Mouse (Mus musculus) skeletal muscle tissue, adult 2 months (tissue): ENCODE results near the gene Pkd1l1.
A peak's percentile ranks its signal among the peaks of the same experiment; 100 is the strongest.

ENCODE experiments used
- DNase-seq: peaks from one replicate; pipeline ENCODE4 v3.0.0-alpha.2; 2012; ENCODE audit warnings: low read depth, low spot score

Gene Pkd1l1

GRCm38 (mm10) chr11:8825413-8825812, 147.7 kb downstream of the Pkd1l1 start:
- DNase-seq: no peak

DNA sequence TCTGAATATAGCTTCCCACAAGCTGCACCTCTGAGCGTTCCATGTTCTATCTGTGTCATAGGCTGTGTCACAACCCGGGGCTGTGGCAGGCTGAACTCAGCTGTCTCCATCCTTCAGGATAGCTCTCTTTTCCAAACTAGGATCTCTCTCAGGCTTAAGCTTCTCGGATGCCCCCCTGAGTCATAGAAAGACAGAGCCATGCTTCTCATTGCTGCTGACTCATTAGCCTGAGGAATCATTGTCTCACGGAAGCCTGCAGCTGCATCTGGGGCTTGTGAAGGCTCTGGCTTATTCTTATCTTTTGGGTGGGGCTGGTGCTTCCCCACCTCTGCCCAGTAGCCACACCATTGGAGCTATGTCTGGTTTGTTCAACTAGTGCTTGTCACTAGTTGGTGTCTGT, 151.7 kb downstream of the Pkd1l1 start:
- DNase-seq: no peak

DNA sequence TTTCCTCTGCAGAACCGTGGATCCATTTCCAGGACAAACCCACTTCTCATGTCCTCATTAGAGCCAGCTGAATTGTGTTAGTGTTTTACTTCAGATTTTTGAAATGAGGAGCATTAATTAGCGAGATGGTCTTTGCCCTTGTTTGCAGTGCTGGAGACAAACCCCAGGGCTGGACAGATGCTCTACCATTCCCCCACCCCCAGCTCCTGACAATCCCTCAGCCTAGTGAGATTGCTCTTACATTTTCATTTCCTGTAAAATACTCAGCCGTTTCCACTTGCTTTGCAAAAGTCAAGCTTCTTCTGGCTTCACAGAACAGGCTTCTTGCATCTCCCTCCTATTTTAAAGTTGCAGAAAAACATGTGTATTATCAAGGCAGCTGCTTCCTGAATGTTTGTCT, 155.7 kb downstream of the Pkd1l1 start:
- DNase-seq: no peak

DNA sequence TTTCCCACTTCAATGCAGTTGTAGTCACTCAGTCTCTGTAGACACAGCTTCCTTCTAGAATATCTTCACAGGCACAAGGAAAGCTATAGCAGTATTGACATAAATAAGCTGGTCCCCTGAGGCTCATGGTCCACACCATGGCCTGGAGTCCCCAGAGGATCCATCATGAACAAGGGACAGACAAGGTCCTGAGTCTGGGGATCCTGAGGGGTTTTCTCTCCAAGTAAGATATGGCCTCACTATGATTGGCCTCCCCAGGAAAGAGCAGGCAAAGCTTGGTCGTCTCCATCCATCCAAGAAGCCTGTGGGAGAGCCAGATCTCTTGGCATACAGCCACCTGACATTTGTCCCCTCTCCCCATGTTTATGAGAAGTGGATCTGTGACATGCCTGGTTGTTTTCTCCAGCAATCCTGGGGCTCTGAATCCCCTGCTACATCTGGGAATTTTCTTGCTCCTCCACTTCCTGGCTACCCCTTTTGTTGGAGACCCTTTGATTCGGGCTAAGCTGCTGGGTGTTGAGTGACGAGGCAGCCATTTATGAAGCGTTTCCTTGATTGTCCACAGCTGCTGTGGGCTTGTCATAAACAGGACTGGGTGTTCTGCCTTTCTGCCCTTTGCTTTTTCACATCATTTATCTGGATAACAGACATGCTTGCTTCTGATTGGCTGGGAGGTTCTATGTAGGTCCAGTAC, 158.8 kb downstream of the Pkd1l1 start:
- DNase-seq: no peak

GRCm38 (mm10) chr11:8811506-8812100, 161.5 kb downstream of the Pkd1l1 start:
- DNase-seq: no peak

DNA sequence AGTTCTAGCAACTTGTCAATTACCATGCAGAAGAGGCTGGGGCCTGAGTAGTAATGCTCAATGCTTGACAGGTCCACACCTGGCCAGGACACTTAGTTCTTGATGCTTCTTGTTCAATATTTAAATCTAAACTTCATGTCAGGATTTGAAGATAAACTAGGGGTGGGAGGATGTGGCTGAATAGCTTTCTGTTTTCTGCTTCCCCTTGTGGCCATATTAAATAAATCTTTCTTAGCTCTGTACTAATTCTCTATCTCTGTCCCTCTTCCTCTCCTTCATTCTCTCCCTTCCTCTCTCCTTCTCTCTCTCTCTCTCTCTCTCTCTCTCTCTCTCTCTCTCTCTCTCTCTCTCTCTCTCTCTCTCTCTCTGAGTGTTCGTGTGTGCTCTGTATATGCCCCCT, 163.4 kb downstream of the Pkd1l1 start:
- no peak for DNase-seq

DNA sequence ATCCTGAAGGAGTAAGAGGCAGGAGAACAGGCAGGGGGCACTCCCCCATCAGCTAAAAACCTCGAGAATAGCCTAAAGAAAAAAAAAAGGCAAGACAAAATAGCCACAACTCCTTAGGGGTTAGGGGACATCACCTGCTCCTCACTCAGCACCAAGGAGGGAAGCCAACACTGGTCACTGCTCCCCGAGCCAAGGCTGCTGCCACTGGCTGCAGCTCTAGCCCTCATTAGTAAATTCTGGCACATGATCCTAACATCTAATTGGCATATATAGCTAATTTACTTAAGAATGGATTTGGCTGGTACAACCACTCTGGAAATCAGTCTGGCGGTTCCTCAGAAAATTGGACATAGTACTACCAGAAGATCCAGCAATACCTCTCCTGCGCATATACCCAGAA, 166.1 kb downstream of the Pkd1l1 start:
- no peak for DNase-seq

DNA sequence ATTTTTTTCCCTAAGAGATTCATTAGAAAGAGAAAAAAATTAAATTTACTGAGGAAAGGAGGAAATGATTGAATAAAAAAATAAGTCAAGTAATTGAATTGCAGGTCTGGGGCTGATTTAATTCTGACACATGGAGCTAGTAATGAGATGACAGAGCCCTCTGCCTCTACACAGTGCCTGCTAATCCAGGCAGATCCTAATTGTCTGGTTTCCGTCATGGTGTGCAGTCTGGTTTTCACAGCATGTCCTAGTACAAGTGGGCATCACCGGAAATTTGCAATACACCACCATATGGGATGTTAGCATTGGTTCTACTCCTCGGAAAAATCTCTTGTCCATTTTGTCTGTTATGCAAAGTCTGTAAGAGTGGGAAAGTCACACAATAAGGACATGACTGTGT, 168.9 kb downstream of the Pkd1l1 start:
- DNase-seq: no peak

- DNase-seq: no peak
These were observed 175.6 kb downstream of the Pkd1l1 start for GRCm38 (mm10) chr11:8797486-8797885.

DNA sequence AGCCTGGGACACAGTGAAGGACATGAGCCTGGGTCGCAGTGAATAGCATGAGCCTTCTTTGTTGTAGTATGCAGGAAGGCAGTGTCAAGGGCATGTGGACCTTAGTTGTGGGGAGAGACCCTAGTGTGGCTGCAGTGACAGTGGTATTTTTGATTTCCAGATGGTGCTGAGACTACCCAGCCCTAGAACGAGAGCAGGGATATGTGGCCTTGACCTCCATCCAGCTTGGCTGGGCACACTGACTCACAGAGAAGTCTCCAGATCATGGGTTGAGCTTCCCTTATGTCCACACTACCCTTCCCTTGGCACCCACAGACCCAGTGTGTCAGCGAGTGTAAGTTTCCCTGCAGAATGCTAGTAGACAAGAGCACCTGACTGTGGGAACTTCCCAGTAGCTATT, 178.0 kb downstream of the Pkd1l1 start:
- no peak for DNase-seq

DNA sequence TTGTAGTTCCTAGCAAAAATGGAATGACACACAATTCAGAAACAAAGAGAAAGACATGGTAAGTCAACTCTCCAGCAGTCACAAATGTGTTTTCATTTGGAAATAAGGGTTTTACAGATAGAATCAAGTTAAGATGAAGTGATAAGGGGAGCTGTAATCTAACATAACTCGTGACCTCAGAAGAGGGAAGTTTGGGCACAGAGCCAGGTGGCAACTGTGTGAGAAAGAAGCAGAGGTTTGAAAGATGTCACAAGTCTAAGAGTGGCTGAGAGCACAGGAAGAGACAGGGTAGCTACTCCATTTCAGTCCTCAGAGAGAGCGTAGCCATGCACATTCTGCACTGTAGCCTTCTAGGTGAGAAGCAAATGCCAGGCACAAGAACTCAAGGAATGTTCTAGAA, 180.9 kb downstream of the Pkd1l1 start:
- DNase-seq: no peak

DNA sequence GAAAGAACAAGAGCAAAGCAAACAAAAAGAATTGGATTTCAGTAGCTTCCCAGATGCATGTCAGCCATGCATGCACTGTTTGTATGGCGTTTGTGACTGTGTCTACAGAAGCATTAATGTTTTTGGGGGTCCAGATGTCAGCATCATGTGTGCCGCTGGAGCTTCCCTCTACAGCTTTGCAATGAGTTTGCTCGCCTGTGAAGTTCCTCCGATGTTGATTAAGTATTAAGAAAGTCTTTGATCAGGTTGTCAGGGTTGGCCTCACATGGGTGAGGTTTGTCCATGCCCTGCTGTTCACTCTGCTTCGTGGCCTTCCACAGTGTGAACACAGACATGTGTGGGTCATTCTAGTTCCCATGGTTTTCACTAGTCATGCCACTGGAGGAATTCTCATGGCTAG, 183.9 kb downstream of the Pkd1l1 start:
- DNase-seq: no peak

DNA sequence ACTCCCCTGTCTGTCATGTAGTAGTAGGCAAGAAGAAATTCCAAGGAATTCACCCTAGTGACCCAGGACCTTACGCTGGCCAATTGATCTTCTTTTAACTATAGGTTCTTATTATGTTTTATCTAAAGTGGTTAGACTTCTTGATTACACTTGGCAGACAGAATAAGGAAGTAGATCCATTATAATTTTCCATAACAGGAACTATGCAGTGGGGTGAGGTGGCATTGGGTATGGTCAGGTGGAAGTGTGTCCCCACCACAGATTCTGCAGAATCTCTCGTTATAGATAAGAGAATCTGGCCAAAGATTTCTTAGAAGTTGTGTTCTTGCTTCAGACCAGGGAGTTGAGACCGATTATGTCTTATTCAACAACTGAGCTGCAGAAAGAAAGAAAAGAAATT, 185.5 kb downstream of the Pkd1l1 start:
- no peak for DNase-seq

DNA sequence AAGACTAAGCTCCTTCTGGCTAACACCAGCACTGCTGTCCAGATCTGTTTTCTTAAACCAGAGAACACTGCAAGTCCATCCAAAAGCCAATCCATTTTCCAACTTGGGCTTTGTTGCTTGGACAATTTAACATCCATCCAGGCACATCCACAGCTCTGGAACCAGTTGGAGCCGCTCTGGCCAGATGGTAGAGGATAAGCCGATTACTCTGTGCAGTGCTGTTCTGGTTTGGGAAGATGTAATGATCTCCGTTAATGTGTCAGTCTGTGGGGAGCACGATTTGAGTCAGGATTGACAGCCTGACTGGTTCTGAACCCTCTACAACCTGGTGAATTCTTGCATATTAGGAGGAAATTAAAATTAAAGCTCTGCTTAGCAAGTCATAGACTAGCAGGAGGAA, 188.7 kb downstream of the Pkd1l1 start:
- DNase-seq: no peak

GRCm38 (mm10) chr11:8782141-8782465, 191.0 kb downstream of the Pkd1l1 start:
- no peak for DNase-seq

GRCm38 (mm10) chr11:8781308-8782140, 191.5 kb downstream of the Pkd1l1 start:
- DNase-seq: peak; percentile 36

GRCm38 (mm10) chr11:8779427-8779826, 193.6 kb downstream of the Pkd1l1 start:
- DNase-seq: no peak
